Mouse (Mus musculus): ENCODE measurements around the gene Cpt1c.

DNA sequence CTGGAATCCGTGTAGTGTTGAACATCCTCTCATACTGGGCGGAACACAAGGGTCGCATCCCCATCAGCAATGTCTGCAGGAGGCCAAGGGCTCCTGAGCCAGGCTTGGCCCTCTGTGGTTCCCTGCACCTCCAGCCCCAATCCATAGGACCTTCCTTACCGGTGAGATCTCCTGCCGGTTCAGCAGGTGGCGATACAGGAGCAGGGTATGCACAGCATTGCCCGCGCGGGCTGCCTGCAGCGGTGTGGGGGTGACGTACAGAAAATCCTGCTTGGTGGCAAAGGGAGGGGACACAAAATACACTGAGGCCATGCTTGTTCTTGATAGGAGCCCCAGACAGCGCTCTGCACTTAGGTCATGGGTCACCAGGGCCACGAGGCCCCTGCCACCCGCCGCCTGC, 8.0 kb downstream of the Cpt1c start:
- no peak for TF ChIP-seq CTCF (IDR thresholded peaks at IDR 0.05; ENCODE audit: borderline replicate concordance, extremely low read depth, insufficient read depth, insufficient read length)
- no peak for TF ChIP-seq POLR2A (IDR thresholded peaks at IDR 0.05; ENCODE audit: borderline replicate concordance, extremely low read depth, insufficient read depth, insufficient read length, poor library complexity, severe bottlenecking)
